Mouse (Mus musculus) brown adipose tissue, adult 24 weeks (tissue): ENCODE results near the gene Gm5849. TPM values are rescaled to one million over a fixed set of nuclear protein-coding genes. Genes with fewer than 3 reads are reported as not detected.
"Not testable (repeated sequence)": the region's sequence is repeated elsewhere in the genome, so short reads cannot be mapped to it uniquely, and the experiment has no call there.

Experiments used
- H3K27ac ChIP-seq: fragments of 200-500 bp; replicated peaks from 2 replicates; pipeline ENCODE4 v1.5.1; 2012; ENCODE audit warnings: low read depth, mild to moderate bottlenecking, low read length
- H3K4me1 ChIP-seq: fragments of 200-500 bp; 2 replicates; pipeline ENCODE4 v1.6.1; 2012; ENCODE audit warnings: low read length, mixed read lengths; ENCODE audit not compliant: control insufficient read depth, insufficient read depth, insufficient read length
- H3K4me3 ChIP-seq: fragments of 200-500 bp; 2 replicates; pipeline ENCODE4 v1.5.1; 2012; ENCODE audit warnings: low read depth, mild to moderate bottlenecking, low read length, moderate library complexity; ENCODE audit not compliant: insufficient read depth
- polyA plus RNA-seq: library from polyadenylated mRNA; stranded (reverse); fragments of >200 nt; gene quantifications from 2 replicates; pipeline ENCODE4 v1.2.4, GENCODE M21; 2012; ENCODE audit not compliant: missing spikeins, insufficient read depth, insufficient read length

Gene Gm5849
- not detected in 2 replicates for polyA plus RNA-seq

GRCm38 (mm10) chr3:90777776-90778175 lies at the start of gene Gm5849:
Gene Gm5849 (minus strand): TSS chr3:90777876.
- H3K4me3 ChIP-seq, H3K4me1 ChIP-seq, H3K27ac ChIP-seq: not testable (repeated sequence)

GRCm38 (mm10) chr3:90749658-90750057 lies 28.0 kb downstream of the Gm5849 start:
- H3K27ac ChIP-seq = no peak overlapping the region
- H3K4me3 ChIP-seq = no peak overlapping the region
- no peaks in the 10 kb centered on the region for H3K4me1 ChIP-seq

GRCm38 (mm10) chr3:90726606-90727005 lies 51.1 kb downstream of the Gm5849 start, which contains the start of gene Pglyrp4:
Gene Pglyrp4 (plus strand): TSS chr3:90726906.
- Histone ChIP-seq H3K27ac (no peak within 1 kb of the TSS), H3K4me1 (no peaks in the 10 kb centered on the region), H3K4me3 (no peak within 1 kb of the TSS)

Other genes starting within 250 kb of the Gm5849 start
- 86.6 and 89.4 TPM in 2 replicates for gene S100a16, start 240.6 kb downstream of the Gm5849 start, polyA plus RNA-seq
- gene S100a3, start 217.3 kb downstream of the Gm5849 start, polyA plus RNA-seq = not detected in 2 replicates
- not detected in 2 replicates for gene S100a2, start 187.6 kb downstream of the Gm5849 start, polyA plus RNA-seq
- gene Gm42674, start 176.0 kb downstream of the Gm5849 start, polyA plus RNA-seq = not detected in 2 replicates
- 21.4 and 30.3 TPM in 2 replicates for gene S100a4, start 174.1 kb downstream of the Gm5849 start, polyA plus RNA-seq
- not detected in 2 replicates for gene S100a5, start 169.4 kb downstream of the Gm5849 start, polyA plus RNA-seq
- 192 and 232 TPM in 2 replicates for gene S100a6, start 165.0 kb downstream of the Gm5849 start, polyA plus RNA-seq
- gene S100a7a, start 123.9 kb downstream of the Gm5849 start, polyA plus RNA-seq = not detected in 2 replicates
- gene S100a8, start 108.9 kb downstream of the Gm5849 start, polyA plus RNA-seq = 14.6 and 14.8 TPM in 2 replicates
- gene S100a9, start 82.2 kb downstream of the Gm5849 start, polyA plus RNA-seq = 16.2 and 18.2 TPM in 2 replicates
- gene Pglyrp4, start 51.0 kb downstream of the Gm5849 start, polyA plus RNA-seq = not detected in 2 replicates